Comparison of ENCODE assay signal across 26 mouse cellular contexts in the genomic region with DNA sequence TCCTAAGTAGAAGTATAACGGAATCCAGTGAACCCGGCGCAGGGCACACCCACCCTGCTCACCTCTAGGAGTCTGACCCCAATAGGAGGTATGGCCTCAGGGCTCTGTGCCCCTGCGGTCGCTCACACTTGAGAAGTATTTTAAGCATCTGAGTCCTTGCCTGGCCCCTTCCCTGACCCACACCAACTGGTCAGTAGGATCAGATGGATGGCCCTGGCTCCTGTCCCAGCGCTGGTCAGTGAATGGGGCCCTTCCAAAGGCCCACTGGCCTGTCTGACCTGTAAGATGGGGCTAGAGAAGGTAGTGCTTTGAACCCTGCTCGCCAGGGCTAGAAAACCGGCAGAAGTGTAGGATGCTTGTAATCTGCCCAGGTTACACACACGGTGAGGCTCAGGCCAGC. TPM values are rescaled to one million over a fixed set of nuclear protein-coding genes. Genes with fewer than 3 reads are reported as not detected.
DNase-seq lines count a peak whose midpoint lies in the region; ATAC-seq and TF ChIP-seq lines count a peak whose summit lies in the region.
"Had no signal": no experiment of that assay in that cellular context is flagged by ENCODE, and none has a peak within 500 bp of the region (broad histone marks: within the 10 kb centered on the region; RNA-seq: fewer than 3 reads in every experiment).

No protein-coding gene starts in this region.

- H3K4me3 ChIP-seq in forebrain, embryonic 12.5 days (replicated peaks) = no peak overlapping the region
- H3K4me3 ChIP-seq in forebrain, embryonic 15.5 days = no peak overlapping the region
- no peak overlapping the region for H3K4me3 ChIP-seq in midbrain, postnatal 0 days (ENCODE audit: low read depth, low read length)
- no peak overlapping the region for H3K4me3 ChIP-seq in midbrain, embryonic 13.5 days (replicated peaks)
- H3K4me3 ChIP-seq in stomach, postnatal 0 days (ENCODE audit: low read depth, low read length) = no peak overlapping the region
- H3K4me3 ChIP-seq: forebrain, embryonic 10.5 days; heart, adult 2 months; heart, embryonic 10.5 days; heart, embryonic 13.5 days; hindbrain, embryonic 15.5 days; intestine, embryonic 15.5 days had no signal

- H3K9ac ChIP-seq in forebrain, embryonic 12.5 days = no peak overlapping the region
- H3K9ac ChIP-seq in forebrain, embryonic 15.5 days (replicated peaks) = no peak overlapping the region
- H3K9ac ChIP-seq in midbrain, postnatal 0 days (replicated peaks; ENCODE audit: low read length, poor library complexity, severe bottlenecking) = 0 out of 2 replicates have a peak overlapping the region, but pooled peaks have one; percentile 24
- no peak overlapping the region for H3K9ac ChIP-seq in midbrain, embryonic 13.5 days (replicated peaks)
- H3K9ac ChIP-seq in stomach, postnatal 0 days (ENCODE audit: low read length) = no peak overlapping the region
- H3K9ac ChIP-seq: heart, embryonic 13.5 days; hindbrain, embryonic 15.5 days; intestine, embryonic 15.5 days had no signal

- no peak for DNase-seq in midbrain, postnatal 0 days (ENCODE audit: low spot score)
- DNase-seq in gastrocnemius, postnatal 25 days = peak; percentile 71
- DNase-seq in right cerebral cortex, postnatal 25 days = no peak
- no peak for DNase-seq in stomach, postnatal 0 days (ENCODE audit: low spot score)
- DNase-seq in lung, postnatal 36 days = no peak
- DNase-seq: adrenal gland, postnatal 10 days; adrenal gland, postnatal 36 days; cerebellum, adult 18-20 months; cerebellum, adult 9-10 months; cerebellum, postnatal 14 days; heart, adult 2 months; heart, postnatal 14 days; heart, postnatal 4 days; kidney, adult 18-20 months had no signal

- ATAC-seq in forebrain, embryonic 12.5 days (ENCODE audit: low FRiP score) = no peak
- ATAC-seq in forebrain, embryonic 15.5 days (replicated peaks) = no peak
- no peak for ATAC-seq in midbrain, postnatal 0 days (ENCODE audit: low FRiP score)
- ATAC-seq in midbrain, embryonic 13.5 days = no peak
- ATAC-seq in stomach, postnatal 0 days (ENCODE audit: low FRiP score, low TSS enrichment) = no peak
- ATAC-seq: forebrain, embryonic 14.5 days; intestine, embryonic 15.5 days; Patski had no signal

- 93% methylated on average over 9 of the region's 9 CpGs for WGBS in forebrain, embryonic 12.5 days
- 92% methylated on average over 9 of the region's 9 CpGs for WGBS in forebrain, embryonic 15.5 days
- WGBS in midbrain, postnatal 0 days = 93% methylated on average over 9 of the region's 9 CpGs
- WGBS in midbrain, embryonic 13.5 days = 96% methylated on average over 9 of the region's 9 CpGs
- WGBS in stomach, postnatal 0 days = 91% methylated on average over 9 of the region's 9 CpGs

- H3K27ac ChIP-seq in forebrain, embryonic 12.5 days = 0 out of 2 replicates have a peak overlapping the region, but pooled peaks have one; percentile 5
- no peak overlapping the region for H3K27ac ChIP-seq in forebrain, embryonic 15.5 days (replicated peaks)
- no peak overlapping the region for H3K27ac ChIP-seq in midbrain, postnatal 0 days (ENCODE audit: low read depth, low read length)
- no peak overlapping the region for H3K27ac ChIP-seq in midbrain, embryonic 13.5 days
- H3K27ac ChIP-seq in stomach, postnatal 0 days (replicated peaks) = no peak overlapping the region
- H3K27ac ChIP-seq: forebrain, embryonic 10.5 days; heart, adult 2 months; heart, embryonic 10.5 days; heart, embryonic 13.5 days; hindbrain, embryonic 15.5 days; intestine, embryonic 15.5 days had no signal

- no peak for TF ChIP-seq EP300 in stomach, postnatal 0 days (optimal IDR thresholded peaks at IDR 0.05)

- TF ChIP-seq CTCF in midbrain, postnatal 0 days (IDR thresholded peaks at IDR 0.05) = no peak
- no peak for TF ChIP-seq CTCF in stomach, postnatal 0 days (IDR thresholded peaks at IDR 0.05; ENCODE audit: low read depth)

- no peaks in the 10 kb centered on the region for H3K4me1 ChIP-seq in forebrain, embryonic 12.5 days
- no peaks in the 10 kb centered on the region for H3K4me1 ChIP-seq in forebrain, embryonic 15.5 days
- no peaks in the 10 kb centered on the region for H3K4me1 ChIP-seq in midbrain, postnatal 0 days (ENCODE audit: insufficient read depth, low read length)
- H3K4me1 ChIP-seq in midbrain, embryonic 13.5 days (replicated peaks) = no peaks in the 10 kb centered on the region
- H3K4me1 ChIP-seq in stomach, postnatal 0 days (replicated peaks; ENCODE audit: control insufficient read depth, insufficient read depth) = no peaks in the 10 kb centered on the region
- H3K4me1 ChIP-seq: forebrain, embryonic 10.5 days; heart, embryonic 10.5 days; heart, embryonic 13.5 days; hindbrain, embryonic 15.5 days; intestine, embryonic 15.5 days had no signal

- no peak overlapping the region for H3K4me2 ChIP-seq in forebrain, embryonic 12.5 days
- H3K4me2 ChIP-seq in forebrain, embryonic 15.5 days (replicated peaks) = no peak overlapping the region
- no peak overlapping the region for H3K4me2 ChIP-seq in midbrain, postnatal 0 days (ENCODE audit: low read depth, low read length, poor library complexity, severe bottlenecking)
- no peak overlapping the region for H3K4me2 ChIP-seq in midbrain, embryonic 13.5 days (replicated peaks)
- H3K4me2 ChIP-seq in stomach, postnatal 0 days (replicated peaks; ENCODE audit: low read depth) = no peak overlapping the region
- H3K4me2 ChIP-seq: heart, embryonic 13.5 days; hindbrain, embryonic 15.5 days; intestine, embryonic 15.5 days had no signal

- no peaks in the 10 kb centered on the region for H3K9me3 ChIP-seq in forebrain, embryonic 12.5 days
- no peaks in the 10 kb centered on the region for H3K9me3 ChIP-seq in forebrain, embryonic 15.5 days
- H3K9me3 ChIP-seq in midbrain, postnatal 0 days (ENCODE audit: low read length) = no peaks in the 10 kb centered on the region
- H3K9me3 ChIP-seq in midbrain, embryonic 13.5 days = no peaks in the 10 kb centered on the region
- no peaks in the 10 kb centered on the region for H3K9me3 ChIP-seq in stomach, postnatal 0 days (ENCODE audit: control insufficient read depth, low read length)
- H3K9me3 ChIP-seq: forebrain, embryonic 10.5 days; G1E; heart, embryonic 10.5 days; heart, embryonic 13.5 days; hindbrain, embryonic 15.5 days; intestine, embryonic 15.5 days had no signal

- H3K27me3 ChIP-seq in forebrain, embryonic 12.5 days = no peaks in the 10 kb centered on the region
- no peaks in the 10 kb centered on the region for H3K27me3 ChIP-seq in forebrain, embryonic 15.5 days
- no peaks in the 10 kb centered on the region for H3K27me3 ChIP-seq in midbrain, postnatal 0 days (ENCODE audit: insufficient read depth, low read length)
- H3K27me3 ChIP-seq in midbrain, embryonic 13.5 days = no peaks in the 10 kb centered on the region
- no peaks in the 10 kb centered on the region for H3K27me3 ChIP-seq in stomach, postnatal 0 days (ENCODE audit: control insufficient read depth, insufficient read depth, low read length)
- H3K27me3 ChIP-seq: CH12.LX; heart, embryonic 13.5 days; hindbrain, embryonic 15.5 days; intestine, embryonic 15.5 days; Patski had no signal

- H3K36me3 ChIP-seq in forebrain, embryonic 12.5 days (replicated peaks) = peaks cover 99% of the 10 kb centered on the region
- H3K36me3 ChIP-seq in forebrain, embryonic 15.5 days = peaks cover 97% of the 10 kb centered on the region
- peaks cover 77% of the 10 kb centered on the region for H3K36me3 ChIP-seq in midbrain, postnatal 0 days (ENCODE audit: insufficient read depth, low read length)
- H3K36me3 ChIP-seq in midbrain, embryonic 13.5 days = peaks cover 99% of the 10 kb centered on the region
- peaks cover 36% of the 10 kb centered on the region for H3K36me3 ChIP-seq in stomach, postnatal 0 days (ENCODE audit: control insufficient read depth, insufficient read depth, low read length)

RNA-seq across cellular contexts. Expression of gene Prr12, which starts 11.8 kb away (rescaled TPM):
- 13.1 and 13.6 TPM in 2 replicates for polyA plus RNA-seq in forebrain, embryonic 12.5 days (2016; fragmentation: Nextera tagmentation; extraction: Ambion mirVana)
- polyA plus RNA-seq in forebrain, embryonic 15.5 days (2015; fragmentation: Nextera tagmentation; extraction: Ambion mirVana) = 16.0 and 16.1 TPM in 2 replicates
- total RNA-seq in midbrain, postnatal 0 days (2014; rRNA removed) = 17.4 and 17.9 TPM in 2 replicates
- polyA plus RNA-seq in midbrain, postnatal 0 days (2015; fragmentation: Nextera tagmentation; extraction: Ambion mirVana) = 8.8 and 9.2 TPM in 2 replicates
- 14.0 and 17.0 TPM in 2 replicates for polyA plus RNA-seq in midbrain, embryonic 13.5 days (2015; fragmentation: Nextera tagmentation; extraction: Ambion mirVana)
- 10 to 100 TPM; 14.1 to 16.1 TPM for total RNA-seq in gastrocnemius, postnatal 25 days (2021)
- polyA plus RNA-seq in stomach, postnatal 0 days (2015; fragmentation: Nextera tagmentation; extraction: Ambion mirVana) = 3.4 and 3.8 TPM in 2 replicates

RNA-seq across cellular contexts. Expression of gene Nosip, which starts 21.4 kb away (rescaled TPM):
- 53.7 and 54.4 TPM in 2 replicates for polyA plus RNA-seq in forebrain, embryonic 12.5 days (2016; fragmentation: Nextera tagmentation; extraction: Ambion mirVana)
- polyA plus RNA-seq in forebrain, embryonic 15.5 days (2015; fragmentation: Nextera tagmentation; extraction: Ambion mirVana) = 62.4 and 63.9 TPM in 2 replicates
- total RNA-seq in midbrain, postnatal 0 days (2014; rRNA removed) = 68.3 and 79.4 TPM in 2 replicates
- 70.0 and 72.3 TPM in 2 replicates for polyA plus RNA-seq in midbrain, postnatal 0 days (2015; fragmentation: Nextera tagmentation; extraction: Ambion mirVana)
- 56.5 and 61.8 TPM in 2 replicates for polyA plus RNA-seq in midbrain, embryonic 13.5 days (2015; fragmentation: Nextera tagmentation; extraction: Ambion mirVana)
- total RNA-seq in gastrocnemius, postnatal 25 days (2021) = 10 to 100 TPM; 30.8 to 31.6 TPM
- 43.0 and 44.1 TPM in 2 replicates for polyA plus RNA-seq in stomach, postnatal 0 days (2015; fragmentation: Nextera tagmentation; extraction: Ambion mirVana)

RNA-seq across cellular contexts. Expression of gene Prrg2, which starts 21.6 kb away (rescaled TPM):
- polyA plus RNA-seq in forebrain, embryonic 12.5 days (2016; fragmentation: Nextera tagmentation; extraction: Ambion mirVana) = 17.1 and 18.2 TPM in 2 replicates
- polyA plus RNA-seq in forebrain, embryonic 15.5 days (2015; fragmentation: Nextera tagmentation; extraction: Ambion mirVana) = 12.6 and 15.3 TPM in 2 replicates
- total RNA-seq in midbrain, postnatal 0 days (2014; rRNA removed) = 7.7 and 10.3 TPM in 2 replicates
- 13.7 and 15.7 TPM in 2 replicates for polyA plus RNA-seq in midbrain, postnatal 0 days (2015; fragmentation: Nextera tagmentation; extraction: Ambion mirVana)
- 13.2 and 14.5 TPM in 2 replicates for polyA plus RNA-seq in midbrain, embryonic 13.5 days (2015; fragmentation: Nextera tagmentation; extraction: Ambion mirVana)
- total RNA-seq in gastrocnemius, postnatal 25 days (2021) = 1 to 10 TPM; 6.9 to 9.1 TPM
- 33.6 and 37.4 TPM in 2 replicates for polyA plus RNA-seq in stomach, postnatal 0 days (2015; fragmentation: Nextera tagmentation; extraction: Ambion mirVana)

RNA-seq across cellular contexts. Expression of gene Rras, which starts 23.1 kb away (rescaled TPM):
- polyA plus RNA-seq in forebrain, embryonic 12.5 days (2016; fragmentation: Nextera tagmentation; extraction: Ambion mirVana) = 11.4 and 13.8 TPM in 2 replicates
- 10.4 and 11.5 TPM in 2 replicates for polyA plus RNA-seq in forebrain, embryonic 15.5 days (2015; fragmentation: Nextera tagmentation; extraction: Ambion mirVana)
- total RNA-seq in midbrain, postnatal 0 days (2014; rRNA removed) = 7.3 and 7.9 TPM in 2 replicates
- 11.9 and 14.0 TPM in 2 replicates for polyA plus RNA-seq in midbrain, postnatal 0 days (2015; fragmentation: Nextera tagmentation; extraction: Ambion mirVana)
- 8.4 and 9.6 TPM in 2 replicates for polyA plus RNA-seq in midbrain, embryonic 13.5 days (2015; fragmentation: Nextera tagmentation; extraction: Ambion mirVana)
- 10 to 100 TPM; 22.5 to 30.6 TPM for total RNA-seq in gastrocnemius, postnatal 25 days (2021)
- 81.5 and 87.2 TPM in 2 replicates for polyA plus RNA-seq in stomach, postnatal 0 days (2015; fragmentation: Nextera tagmentation; extraction: Ambion mirVana)

RNA-seq across cellular contexts. Expression of gene Scaf1, which starts 24.7 kb away (rescaled TPM):
- polyA plus RNA-seq in forebrain, embryonic 12.5 days (2016; fragmentation: Nextera tagmentation; extraction: Ambion mirVana) = 47.4 and 52.0 TPM in 2 replicates
- 42.8 and 47.1 TPM in 2 replicates for polyA plus RNA-seq in forebrain, embryonic 15.5 days (2015; fragmentation: Nextera tagmentation; extraction: Ambion mirVana)
- 86.5 and 90.9 TPM in 2 replicates for total RNA-seq in midbrain, postnatal 0 days (2014; rRNA removed)
- polyA plus RNA-seq in midbrain, postnatal 0 days (2015; fragmentation: Nextera tagmentation; extraction: Ambion mirVana) = 49.0 and 53.3 TPM in 2 replicates
- 38.1 and 47.7 TPM in 2 replicates for polyA plus RNA-seq in midbrain, embryonic 13.5 days (2015; fragmentation: Nextera tagmentation; extraction: Ambion mirVana)
- 10 to 100 TPM; 35.8 to 38.1 TPM for total RNA-seq in gastrocnemius, postnatal 25 days (2021)
- 14.9 and 18.6 TPM in 2 replicates for polyA plus RNA-seq in stomach, postnatal 0 days (2015; fragmentation: Nextera tagmentation; extraction: Ambion mirVana)
